Mouse (Mus musculus) activated CD4-positive, CD25-positive, alpha-beta regulatory T cell (primary cell): ENCODE results near the gene Cacna1g. TPM values are rescaled to one million over a fixed set of nuclear protein-coding genes. Genes with fewer than 3 reads are reported as not detected.

Experiments
- polyA plus RNA-seq, 2 experiments: library from polyadenylated mRNA; unstranded; fragments of 100-300 nt; shearing (Covaris generic); gene quantifications; one replicate each; pipeline ENCODE4 v1.2.1; 2017

Gene Cacna1g
- under 1 TPM; 0.15 to 0.72 TPM for polyA plus RNA-seq

DNA sequence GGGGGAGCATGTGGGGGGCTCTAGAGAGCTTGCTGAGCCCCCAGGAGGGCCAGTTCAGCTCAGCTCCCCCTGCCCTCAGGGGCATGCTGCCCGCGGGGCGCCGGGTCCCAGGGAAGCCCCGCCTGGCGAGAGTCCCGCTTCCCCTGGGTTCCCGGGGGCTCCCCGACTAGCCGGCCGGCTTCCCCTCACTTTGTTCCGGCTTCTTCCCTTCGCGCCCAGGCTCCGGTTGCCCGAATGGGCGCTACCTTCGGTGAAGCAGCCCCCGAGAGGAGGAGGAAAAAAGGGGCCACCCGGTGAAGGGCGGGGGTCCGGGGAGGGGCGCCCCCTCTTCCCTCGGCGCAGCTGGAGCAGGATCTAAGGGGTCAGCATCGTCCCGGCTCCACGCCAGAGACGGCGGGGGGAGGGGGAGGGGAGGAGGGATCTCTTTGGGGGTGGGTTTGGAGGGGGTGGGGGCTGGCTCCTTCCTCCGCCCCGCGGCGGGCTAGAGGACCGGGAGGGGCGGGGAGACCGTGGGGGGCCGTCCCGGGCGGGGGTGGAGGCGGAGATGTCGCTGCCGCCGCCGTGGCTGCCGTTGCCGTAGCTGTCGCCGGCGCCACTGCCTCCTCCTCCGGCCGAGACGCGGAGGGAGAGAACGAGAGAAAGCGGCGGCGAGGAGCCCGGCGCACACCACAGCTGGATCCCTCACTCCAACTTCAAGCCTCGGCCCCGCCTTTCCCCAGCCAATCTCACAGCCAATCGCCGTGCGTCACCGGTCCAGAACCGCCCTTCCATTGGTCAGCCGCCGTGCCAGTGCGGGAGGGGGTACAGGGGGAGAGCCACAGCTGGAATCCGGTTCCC lies at the start of gene Cacna1g:
Cacna1g (minus strand) TSS at position 492 of the 837 bp plus-strand sequence.

DNA sequence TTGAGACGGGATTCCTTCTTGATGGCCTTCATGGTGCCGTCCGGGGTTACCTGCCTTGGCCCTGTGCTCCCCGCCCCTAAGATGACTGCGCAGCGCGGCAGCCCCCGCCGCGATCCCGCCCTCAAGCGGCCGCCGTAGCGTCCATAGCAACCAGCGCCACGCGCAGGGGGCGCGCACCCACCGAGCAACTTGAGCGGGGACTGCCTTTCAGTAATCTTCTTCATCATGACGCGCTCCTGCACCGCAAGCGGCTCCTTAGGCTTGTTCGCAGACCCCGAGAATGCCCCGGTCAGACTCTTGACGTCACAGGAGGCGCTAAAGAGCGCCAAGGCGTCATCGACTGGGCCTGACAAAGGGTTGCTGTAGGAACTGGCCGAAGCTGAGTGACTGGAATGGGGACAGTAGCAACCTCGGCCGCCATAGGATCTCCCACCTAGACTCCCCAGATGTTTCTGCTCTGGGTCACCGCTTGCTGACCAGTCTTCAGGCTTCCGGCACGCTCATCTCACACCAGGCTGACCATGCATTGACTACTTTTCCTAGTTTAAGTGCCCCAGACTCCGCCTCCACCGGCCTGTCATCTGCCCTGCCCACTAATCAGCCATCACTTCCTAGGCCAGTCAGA lies 47.3 kb upstream of the Cacna1g start, which contains the start of gene Mycbpap:
Mycbpap (minus strand) TSS at position 524 of the 625 bp plus-strand sequence.

DNA sequence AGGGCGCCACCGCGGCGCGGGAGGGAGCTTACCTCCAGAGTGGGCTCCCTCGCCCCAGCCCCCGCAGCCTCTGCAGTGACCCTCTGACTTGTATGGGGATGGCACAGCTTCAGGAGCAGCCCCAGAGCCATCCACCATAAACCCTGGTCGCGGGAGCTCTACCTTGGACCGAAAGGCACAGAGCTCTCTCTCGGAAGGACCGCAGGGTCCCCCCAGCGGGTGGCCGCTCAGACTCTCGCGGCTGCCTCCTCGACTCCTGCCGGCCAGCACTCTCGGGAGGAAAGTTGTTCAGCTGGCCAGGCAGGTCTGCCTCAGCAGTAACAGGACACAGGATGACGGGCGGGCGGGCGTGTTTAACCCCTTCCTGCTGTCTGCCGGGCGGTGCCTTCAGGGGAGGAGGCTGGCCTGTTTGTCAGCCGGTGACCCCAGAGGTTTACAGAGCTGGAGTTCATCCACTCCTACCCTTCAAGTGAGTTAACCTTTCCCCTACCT lies 25.7 kb upstream of the Cacna1g start, which contains the start of gene Epn3:
Epn3 (minus strand) TSS at position 314 of the 492 bp plus-strand sequence.

DNA sequence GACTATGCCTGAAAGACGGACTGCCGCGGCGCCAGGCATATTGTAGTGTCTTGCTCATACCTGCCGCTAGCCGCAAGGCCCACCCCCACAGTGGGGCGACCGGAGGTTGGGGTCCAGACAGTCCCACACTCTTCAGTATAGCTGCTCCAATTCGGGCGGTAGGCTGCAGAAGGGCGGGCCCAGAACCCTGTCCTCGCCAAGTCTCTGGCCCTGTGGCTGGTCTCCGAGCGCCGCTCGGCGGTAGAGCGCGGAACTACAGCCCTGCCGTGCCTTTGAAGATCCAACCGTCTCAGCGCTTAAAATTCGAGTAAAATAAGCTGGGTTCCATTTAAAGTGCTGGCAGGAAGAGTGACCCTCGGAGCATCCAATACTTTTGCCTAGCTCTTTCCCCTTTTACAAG lies 12.0 kb upstream of the Cacna1g start, which contains the start of gene Spata20:
Spata20 (minus strand) TSS at position 179 of the 400 bp plus-strand sequence.

DNA sequence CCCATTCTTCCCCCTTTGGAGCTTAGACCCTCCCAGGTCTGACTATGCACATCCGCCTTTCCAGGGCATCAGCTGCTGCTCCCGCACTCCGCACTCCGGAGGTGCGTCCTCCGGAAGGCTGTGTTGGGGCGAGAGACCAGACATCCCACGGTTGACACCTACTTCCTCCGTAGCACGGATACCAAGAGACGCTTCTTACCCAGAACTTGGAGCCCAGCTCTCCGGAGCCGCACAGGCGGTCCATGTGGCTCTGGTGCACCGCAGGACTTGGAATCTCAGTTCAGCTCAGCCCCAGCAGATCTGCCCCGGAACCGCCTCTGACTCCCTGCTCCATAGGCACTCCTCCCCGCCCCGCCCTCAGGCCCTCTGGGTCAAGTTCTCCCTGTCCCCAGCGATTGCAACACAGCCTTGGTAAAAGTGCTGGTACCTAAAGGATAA lies 81.3 kb downstream of the Cacna1g start, which contains the start of gene Abcc3:
Abcc3 (minus strand) TSS at position 326 of the 438 bp plus-strand sequence.

Other genes with a start within 250 kb of the Cacna1g start
- gene Wfikkn2, start 228.2 kb downstream of the Cacna1g start, polyA plus RNA-seq, result under 1 TPM; 0.19 to 0.43 TPM
- under 1 TPM in 1 of 2 experiments, not detected in 1; 0.65 TPM for gene Gm21885, start 192.3 kb downstream of the Cacna1g start, polyA plus RNA-seq
- gene Luc7l3, start 152.2 kb downstream of the Cacna1g start, polyA plus RNA-seq, result 100 to 1,000 TPM in 1 of 2 experiments, 10 to 100 TPM in 1; 87.4 to 111 TPM
- 10 to 100 TPM; 40.4 to 51.2 TPM for gene Ankrd40, start 146.2 kb downstream of the Cacna1g start, polyA plus RNA-seq
- 1 to 10 TPM; 1.2 to 4.6 TPM for gene Abcc3, start 81.2 kb downstream of the Cacna1g start, polyA plus RNA-seq
- gene Spata20, start 12.0 kb upstream of the Cacna1g start, polyA plus RNA-seq, result not detected
- not detected for gene Epn3, start 25.8 kb upstream of the Cacna1g start, polyA plus RNA-seq
- not detected for gene Mycbpap, start 47.5 kb upstream of the Cacna1g start, polyA plus RNA-seq
- 1 to 10 TPM; 1.7 TPM for gene Rsad1, start 75.1 kb upstream of the Cacna1g start, polyA plus RNA-seq
- gene Chad, start 90.8 kb upstream of the Cacna1g start, polyA plus RNA-seq, result under 1 TPM; 0.13 to 0.50 TPM
- gene Acsf2, start 127.7 kb upstream of the Cacna1g start, polyA plus RNA-seq, result 1 to 10 TPM; 4.9 to 8.5 TPM
- gene Lrrc59, start 155.6 kb upstream of the Cacna1g start, polyA plus RNA-seq, result 10 to 100 TPM; 65.7 to 80.1 TPM
- 100 to 1,000 TPM in 1 of 2 experiments, 10 to 100 TPM in 1; 74.4 to 106 TPM for gene Mrpl27, start 179.6 kb upstream of the Cacna1g start, polyA plus RNA-seq
- 1 to 10 TPM; 2.1 to 3.9 TPM for gene Eme1, start 179.8 kb upstream of the Cacna1g start, polyA plus RNA-seq
- gene Xylt2, start 203.3 kb upstream of the Cacna1g start, polyA plus RNA-seq, result 10 to 100 TPM; 31.9 to 37.5 TPM
- under 1 TPM in 1 of 2 experiments, not detected in 1; 0.17 TPM for gene Gm11541, start 230.3 kb upstream of the Cacna1g start, polyA plus RNA-seq